Mouse (Mus musculus) heart, embryonic 11.5 days (tissue): ENCODE results near the gene Agps. TPM values are rescaled to one million over a fixed set of nuclear protein-coding genes. Genes with fewer than 3 reads are reported as not detected.

Source experiments
- ATAC-seq: fragments of 200-750 bp; cut with Nextera tagmentation; replicated peaks from 2 replicates; pipeline ENCODE4 v1.8.0; 2017; ENCODE audit warnings: moderate library complexity; ENCODE audit not compliant: insufficient number of reproducible peaks, low FRiP score, low TSS enrichment
- H3K27ac ChIP-seq: fragments of 300-500 bp; sonication (generic); 2 replicates; pipeline ENCODE4 v1.5.1; 2014; ENCODE audit warnings: mild to moderate bottlenecking, low read depth, low read length
- H3K27me3 ChIP-seq: fragments of 300-500 bp; sonication (generic); 2 replicates; pipeline ENCODE4 v1.6.1; 2014; ENCODE audit warnings: mild to moderate bottlenecking, low read length, mixed read lengths; ENCODE audit not compliant: control insufficient read depth, insufficient read depth
- H3K36me3 ChIP-seq: fragments of 300-500 bp; sonication (generic); 2 replicates; pipeline ENCODE4 v1.6.1; 2014; ENCODE audit warnings: mild to moderate bottlenecking, low read length, moderate library complexity, mixed read lengths; ENCODE audit not compliant: control insufficient read depth, insufficient read depth
- H3K4me1 ChIP-seq: fragments of 300-500 bp; sonication (generic); 2 replicates; pipeline ENCODE4 v1.6.1; 2014; ENCODE audit warnings: low read length; ENCODE audit not compliant: control insufficient read depth, insufficient read depth
- H3K4me2 ChIP-seq: fragments of 300-500 bp; sonication (generic); 2 replicates; pipeline ENCODE4 v1.6.1; 2014; ENCODE audit warnings: mild to moderate bottlenecking, moderate library complexity
- H3K4me3 ChIP-seq: fragments of 300-500 bp; sonication (generic); 2 replicates; pipeline ENCODE4 v1.5.1; 2014; ENCODE audit warnings: low read depth, low read length
- H3K9ac ChIP-seq: fragments of 300-500 bp; sonication (generic); 2 replicates; pipeline ENCODE4 v1.6.1; 2014; ENCODE audit warnings: mild to moderate bottlenecking, low read depth, low read length, moderate library complexity
- H3K9me3 ChIP-seq: fragments of 300-500 bp; sonication (generic); replicated peaks from 2 replicates; pipeline ENCODE4 v1.6.1; 2016; ENCODE audit warnings: low read length; ENCODE audit not compliant: control insufficient read depth
- WGBS: fragments of 180-500 bp; shearing (Covaris S2); extraction: QIAGEN DNeasy Blood & Tissue Kit; methylation state at CpG from one replicate; pipeline ENCODE4 v1.1.7; 2014; ENCODE audit not compliant: insufficient replicate concordance; 5-methylcytosine and 5-hydroxymethylcytosine counted together
- polyA plus RNA-seq: library from polyadenylated mRNA; unstranded; fragments of >200 nt; fragmentation: Nextera tagmentation; extraction: Ambion mirVana; gene quantifications from 2 replicates; pipeline ENCODE4 v1.2.1, GENCODE M21; 2014

The Agps gene
- polyA plus RNA-seq, 1 experiment from 2014 or later: 29.2 TPM

DNA sequence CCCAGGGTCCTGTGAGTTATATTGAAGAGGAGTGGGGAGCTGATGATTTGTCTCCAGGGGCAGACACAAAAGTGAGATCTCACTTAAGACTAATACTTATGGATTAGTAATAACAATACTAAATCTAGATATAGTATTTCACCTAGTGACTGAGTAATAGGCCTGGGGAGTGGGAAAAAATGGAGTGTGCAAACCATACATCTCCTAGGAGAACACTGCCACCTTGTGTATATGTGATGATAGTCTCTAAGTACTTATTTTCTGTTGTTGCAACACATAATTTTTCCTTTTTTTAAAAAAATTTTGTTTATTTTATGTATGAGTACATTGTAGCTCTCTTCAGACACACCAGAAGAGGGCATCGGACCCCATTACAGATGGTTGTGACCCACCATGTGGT is 15.7 kb downstream of the Agps start:
- Histone ChIP-seq H3K4me1 (peaks cover 8% of the 10 kb centered on the region), H3K4me2 (no peak overlapping the region), H3K9me3 (no peaks in the 10 kb centered on the region), H3K4me3 (no peak overlapping the region), H3K27ac (no peak overlapping the region), H3K9ac (no peak overlapping the region), H3K27me3 (no peaks in the 10 kb centered on the region), H3K36me3 (no peaks in the 10 kb centered on the region)
- no peak for ATAC-seq
- 89% methylated on average over 1 of the region's 1 CpGs for WGBS

DNA sequence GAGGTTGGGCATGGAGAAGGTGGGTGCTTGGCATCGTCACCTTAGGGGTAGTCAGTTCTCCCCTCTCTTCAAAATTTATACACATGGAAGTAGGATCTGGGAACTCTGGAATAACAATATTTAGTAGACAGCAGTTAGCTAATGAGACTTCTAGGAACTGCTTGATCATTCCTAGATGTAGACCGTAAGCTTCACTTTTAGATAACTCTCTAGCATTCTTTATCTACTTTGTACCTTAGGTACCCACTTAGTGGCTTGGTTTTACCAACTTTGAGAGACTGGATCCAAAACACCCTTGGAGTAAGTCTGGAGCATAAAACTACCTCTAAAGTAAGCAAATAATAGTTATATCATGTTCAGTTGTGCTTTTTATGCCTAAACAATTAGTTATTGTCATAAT is 20.5 kb downstream of the Agps start:
- no peak for ATAC-seq
- 81% methylated on average over 2 of the region's 2 CpGs for WGBS
- H3K4me3 ChIP-seq: no peak overlapping the region

DNA sequence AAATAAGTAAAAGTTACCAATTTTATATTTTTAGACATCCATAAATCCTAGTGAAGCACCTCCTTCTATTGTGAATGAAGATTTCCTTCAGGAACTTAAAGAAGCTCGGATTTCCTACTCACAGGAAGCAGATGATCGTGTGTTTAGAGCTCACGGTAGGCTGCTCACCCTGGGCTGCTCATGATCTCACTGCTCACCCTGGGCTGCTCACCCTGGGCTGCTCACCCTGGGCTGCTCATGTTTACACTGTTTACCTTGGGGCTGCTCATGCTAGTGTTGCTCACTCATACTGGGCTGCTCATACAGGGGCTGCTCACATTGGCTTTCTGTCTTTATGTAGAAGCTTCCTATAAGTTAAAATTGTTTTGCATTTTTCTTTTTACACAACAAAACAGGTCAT is 22.2 kb downstream of the Agps start:
- no peaks in the 10 kb centered on the region for H3K36me3 ChIP-seq
- WGBS: 60% methylated on average over 3 of the region's 3 CpGs
- ATAC-seq: no peak
- no peak overlapping the region for H3K4me3 ChIP-seq
- no peaks in the 10 kb centered on the region for H3K27me3 ChIP-seq
- no peak overlapping the region for H3K27ac ChIP-seq
- H3K9me3 ChIP-seq: no peaks in the 10 kb centered on the region
- no peak overlapping the region for H3K9ac ChIP-seq
- H3K4me2 ChIP-seq: no peak overlapping the region
- H3K4me1 ChIP-seq: no peaks in the 10 kb centered on the region

More for the DNA sequence above, 20.5 kb downstream of the Agps start:
- Histone ChIP-seq H3K4me1 (no peaks in the 10 kb centered on the region), H3K4me2 (no peak overlapping the region), H3K27ac (no peak overlapping the region), H3K9me3 (no peaks in the 10 kb centered on the region), H3K27me3 (no peaks in the 10 kb centered on the region), H3K36me3 (no peaks in the 10 kb centered on the region), H3K9ac (no peak overlapping the region)

DNA sequence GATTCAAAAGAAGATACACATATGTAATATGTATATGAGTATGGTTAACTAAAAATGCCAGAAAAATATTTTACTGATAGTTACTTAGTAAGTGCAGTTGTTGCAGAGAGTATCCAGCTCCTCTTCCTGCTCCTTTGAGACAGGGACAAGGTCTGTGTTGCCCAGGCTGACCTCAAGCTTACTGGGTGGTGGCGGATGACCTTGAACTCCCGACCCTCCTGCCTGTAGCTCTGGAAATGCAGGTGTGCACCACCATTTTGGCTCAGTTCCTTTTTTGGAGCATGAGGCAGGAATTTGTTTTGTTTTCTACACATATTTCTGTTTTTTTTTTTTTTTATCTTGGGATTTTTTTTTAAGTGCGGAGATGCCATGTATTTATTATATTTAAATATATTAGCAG is 29.1 kb downstream of the Agps start:
- Histone ChIP-seq H3K27ac (no peak overlapping the region), H3K27me3 (no peaks in the 10 kb centered on the region), H3K4me1 (no peaks in the 10 kb centered on the region), H3K4me3 (no peak overlapping the region), H3K36me3 (no peaks in the 10 kb centered on the region), H3K9ac (no peak overlapping the region), H3K4me2 (no peak overlapping the region), H3K9me3 (no peaks in the 10 kb centered on the region)
- 89% methylated on average over 3 of the region's 3 CpGs for WGBS
- no peak for ATAC-seq

DNA sequence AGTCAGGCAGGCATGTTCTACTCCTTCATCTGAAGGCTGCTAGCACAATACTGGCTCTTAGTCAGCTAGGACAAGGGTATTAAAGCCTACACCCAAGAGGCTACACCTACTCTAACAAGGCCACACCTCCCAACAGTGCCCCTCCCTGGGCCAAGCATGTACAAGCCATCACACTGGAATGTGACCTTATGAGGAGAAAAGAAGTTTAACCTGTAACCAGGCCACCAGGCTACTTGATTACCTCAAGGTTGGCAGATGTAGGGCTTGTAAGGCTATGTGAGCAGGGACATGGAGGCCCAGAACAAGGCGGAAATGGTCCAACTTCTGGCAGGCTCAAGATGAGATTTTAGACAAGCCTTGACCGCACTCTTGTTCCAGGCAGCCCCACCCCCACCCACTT is 37.6 kb downstream of the Agps start:
- WGBS: 90% methylated on average over 2 of the region's 2 CpGs
- ATAC-seq: no peak
- Histone ChIP-seq H3K36me3 (no peaks in the 10 kb centered on the region), H3K9ac (no peak overlapping the region), H3K27ac (no peak overlapping the region), H3K9me3 (no peaks in the 10 kb centered on the region), H3K27me3 (no peaks in the 10 kb centered on the region), H3K4me3 (no peak overlapping the region), H3K4me1 (no peaks in the 10 kb centered on the region), H3K4me2 (no peak overlapping the region)

DNA sequence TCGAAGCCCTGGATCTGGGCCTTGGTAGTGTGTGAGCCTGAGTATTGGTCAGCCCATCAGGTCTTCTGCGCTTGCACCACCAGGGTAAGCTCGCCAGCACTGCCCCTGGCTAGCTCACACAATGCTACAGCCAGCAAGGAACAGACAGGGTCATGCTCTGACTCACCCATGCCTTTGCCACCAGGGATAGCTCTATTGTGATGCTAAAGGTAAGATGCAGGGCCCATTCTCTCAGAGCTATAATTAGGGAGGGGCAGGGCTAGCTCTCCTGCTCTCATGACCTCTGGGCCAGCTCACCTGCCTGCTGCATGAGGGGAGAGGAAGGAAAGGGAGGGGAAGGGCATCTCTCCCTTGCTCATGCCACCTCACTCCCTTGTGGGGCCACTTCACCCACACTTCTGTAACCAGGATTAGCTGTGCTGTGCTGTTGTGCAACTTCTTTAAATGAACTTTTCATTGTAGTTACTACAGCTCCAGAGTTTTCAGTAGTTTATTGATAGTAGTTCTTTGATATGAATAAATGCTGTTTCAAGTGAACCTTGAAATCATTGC is 42.1 kb downstream of the Agps start:
- Histone ChIP-seq H3K9me3 (no peaks in the 10 kb centered on the region), H3K9ac (no peak overlapping the region), H3K4me3 (no peak overlapping the region), H3K27me3 (no peaks in the 10 kb centered on the region), H3K4me2 (no peak overlapping the region), H3K27ac (no peak overlapping the region), H3K4me1 (no peaks in the 10 kb centered on the region), H3K36me3 (no peaks in the 10 kb centered on the region)
- 76% methylated on average over 3 of the region's 3 CpGs for WGBS
- ATAC-seq: no peak

DNA sequence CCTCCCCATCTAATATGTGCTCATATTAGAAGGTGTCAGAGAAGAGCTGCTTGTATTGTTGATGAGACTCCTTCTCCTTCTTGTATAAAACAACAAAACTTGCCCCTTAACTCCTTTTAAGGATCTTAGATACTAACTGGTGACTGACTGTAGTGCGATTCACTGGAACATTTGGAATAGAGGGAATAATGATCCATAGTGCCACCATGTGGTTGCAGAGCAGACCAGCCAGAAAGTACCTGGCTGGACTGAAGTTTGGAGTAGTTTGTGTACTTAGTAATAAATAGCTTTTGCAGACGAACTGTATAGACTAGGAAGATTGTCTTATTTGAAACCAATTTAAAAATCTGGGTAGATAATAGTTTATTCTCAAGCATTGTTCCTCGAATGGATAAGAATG is 47.8 kb downstream of the Agps start:
- H3K9ac ChIP-seq: no peak overlapping the region
- WGBS: 54% methylated on average over 3 of the region's 3 CpGs
- H3K9me3 ChIP-seq: no peaks in the 10 kb centered on the region
- H3K36me3 ChIP-seq: no peaks in the 10 kb centered on the region
- H3K4me2 ChIP-seq: no peak overlapping the region
- no peaks in the 10 kb centered on the region for H3K4me1 ChIP-seq
- ATAC-seq: no peak
- H3K4me3 ChIP-seq: no peak overlapping the region
- H3K27ac ChIP-seq: no peak overlapping the region
- H3K27me3 ChIP-seq: no peaks in the 10 kb centered on the region

DNA sequence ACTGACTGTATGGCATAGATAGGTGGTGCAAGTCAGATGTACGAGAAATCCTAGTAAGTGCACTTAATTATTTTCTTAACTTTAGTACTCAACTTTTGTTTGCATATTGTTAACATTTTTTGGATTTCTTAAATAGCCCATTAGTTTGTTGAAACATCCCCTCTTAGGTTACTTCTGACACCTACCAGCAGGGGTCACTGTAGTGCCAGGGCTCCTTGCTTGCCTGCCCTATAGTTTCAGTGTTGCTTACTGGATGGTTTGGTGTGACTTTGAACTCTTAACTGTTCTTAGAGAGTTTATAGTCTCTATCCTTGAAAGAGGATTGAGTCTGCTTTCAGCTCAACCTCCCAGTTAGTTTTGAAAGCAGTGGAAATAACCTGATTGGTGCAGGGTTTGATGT is 51.6 kb downstream of the Agps start:
- no peak for ATAC-seq
- WGBS: 43% methylated on average over 1 of the region's 1 CpGs
- no peak overlapping the region for H3K27ac ChIP-seq

DNA sequence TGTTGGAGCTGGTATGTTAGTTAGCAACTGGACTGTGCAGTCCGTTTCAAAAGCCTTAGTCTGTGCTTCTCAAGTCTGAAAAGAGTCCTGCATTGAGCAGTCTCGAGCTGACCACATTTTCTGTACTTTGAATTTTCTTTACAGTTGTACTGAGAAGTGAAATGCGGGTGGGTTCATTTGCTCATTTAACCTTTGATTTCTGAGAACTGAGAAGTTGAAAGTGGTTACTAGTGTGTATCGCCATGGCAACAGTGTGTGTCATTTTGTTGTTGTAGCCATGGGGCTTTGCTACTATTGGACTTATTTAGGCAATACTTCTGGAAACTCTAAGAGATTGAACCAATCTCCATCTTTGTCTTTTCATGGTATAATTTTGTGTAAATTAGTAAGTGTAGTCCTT is 60.0 kb downstream of the Agps start:
- H3K27ac ChIP-seq: no peak overlapping the region
- no peak overlapping the region for H3K9ac ChIP-seq
- no peaks in the 10 kb centered on the region for H3K9me3 ChIP-seq
- no peak for ATAC-seq
- 82% methylated on average over 4 of the region's 4 CpGs for WGBS
- no peak overlapping the region for H3K4me3 ChIP-seq
- H3K27me3 ChIP-seq: no peaks in the 10 kb centered on the region
- H3K4me1 ChIP-seq: no peaks in the 10 kb centered on the region
- H3K36me3 ChIP-seq: no peaks in the 10 kb centered on the region
- H3K4me2 ChIP-seq: no peak overlapping the region

More for the DNA sequence above, 51.6 kb downstream of the Agps start:
- Histone ChIP-seq H3K36me3 (no peaks in the 10 kb centered on the region), H3K4me3 (no peak overlapping the region), H3K9ac (no peak overlapping the region), H3K9me3 (no peaks in the 10 kb centered on the region), H3K4me1 (no peaks in the 10 kb centered on the region), H3K27me3 (no peaks in the 10 kb centered on the region), H3K4me2 (no peak overlapping the region)
